Mouse (Mus musculus): Measurements from ENCODE around the gene Sbk1.

Gene Sbk1

DNA sequence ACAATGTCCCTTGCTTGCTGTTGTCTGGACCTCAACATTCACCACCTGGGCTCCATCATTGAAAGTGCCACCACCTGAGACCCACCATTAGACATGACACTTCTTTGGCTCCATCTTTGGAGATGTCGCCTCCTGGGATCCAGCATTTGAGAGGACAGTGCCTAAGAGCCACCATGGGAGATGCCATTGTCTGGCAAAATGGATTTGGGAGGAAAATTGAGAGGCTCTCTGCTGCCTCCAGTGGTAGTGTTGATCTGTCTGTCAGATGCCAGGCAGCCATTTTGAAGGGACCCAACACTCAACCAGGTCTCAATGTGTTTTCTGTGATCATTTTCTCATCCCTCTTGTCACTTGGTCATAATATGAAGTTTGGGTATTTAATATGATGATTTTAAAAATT, 63.1 kb downstream of the Sbk1 start:
- in situ Hi-C loops (cut with MboI): loop anchor here (5.0 kb wide), 1 partner anchor 37 kb away; no protein-coding TSS in a partner anchor

GRCm38 (mm10) chr7:126338906-126339305, 66.5 kb downstream of the Sbk1 start:
- in situ Hi-C loops (cut with MboI): loop anchor here (5.0 kb wide), 1 partner anchor 33 kb away; no protein-coding TSS in a partner anchor

DNA sequence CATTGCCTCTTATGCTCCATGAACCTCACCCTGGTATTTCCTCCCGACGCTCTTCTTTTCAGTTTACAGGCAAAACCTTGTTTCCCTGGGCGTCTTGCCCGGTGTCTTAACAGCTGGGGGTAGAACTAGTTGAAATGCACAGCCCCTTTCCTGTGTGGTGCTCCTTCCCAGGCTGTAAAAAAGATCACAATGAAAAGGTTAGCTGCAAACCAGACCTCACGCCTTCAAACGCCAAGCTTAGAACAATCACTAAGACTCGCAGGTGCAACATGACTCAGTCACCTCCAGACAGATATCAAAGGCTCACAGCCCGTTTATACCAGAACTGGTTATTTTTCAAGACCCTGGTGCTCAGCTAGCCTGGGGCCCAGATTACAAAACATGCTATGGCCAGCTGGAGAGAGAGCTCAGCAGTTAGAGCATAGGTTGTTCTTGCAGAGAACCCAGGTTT, 67.1 kb downstream of the Sbk1 start:
- in situ Hi-C loops (cut with MboI): loop anchor here (5.0 kb wide), 1 partner anchor 33 kb away; no protein-coding TSS in a partner anchor

DNA sequence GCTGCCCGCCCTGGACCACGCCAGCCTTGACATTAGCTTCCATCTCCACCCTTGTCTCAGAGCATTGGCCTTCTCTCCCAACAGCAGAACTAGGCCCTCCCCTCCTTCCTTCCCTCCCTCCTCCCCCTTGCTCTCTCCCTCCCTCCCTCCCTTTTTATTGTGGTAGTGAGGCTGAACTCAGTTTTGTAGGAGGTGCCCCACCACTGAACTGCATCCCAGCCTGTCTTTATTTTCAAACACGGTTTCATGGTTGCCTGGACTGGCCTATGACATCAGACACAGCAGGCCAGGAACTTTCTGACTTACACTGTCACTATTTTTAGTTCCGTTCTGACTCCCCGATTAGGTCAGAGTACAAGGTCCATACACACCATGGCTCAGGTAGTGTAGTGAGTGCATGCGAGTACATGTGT, 67.8 kb downstream of the Sbk1 start:
- in situ Hi-C loops (cut with MboI): no loop called here

GRCm38 (mm10) chr7:126340896-126341295, 68.5 kb downstream of the Sbk1 start:
- in situ Hi-C loops (cut with MboI): no loop called here

Measured in mature B cell (primary cell).